Mouse (Mus musculus): ENCODE data around the gene Gpr101. TPM values are rescaled to one million over a fixed set of nuclear protein-coding genes. Genes with fewer than 3 reads are reported as not detected.

The Gpr101 gene
- polyA plus RNA-seq (2014; fragmentation: Nextera tagmentation; extraction: Ambion mirVana): 0.46 and 0.82 TPM in 2 replicates

- Histone ChIP-seq H3K9me3 (ENCODE audit: control insufficient read depth, low read length) (no peaks in the 10 kb centered on the region), H3K4me1 (ENCODE audit: control insufficient read depth, insufficient read depth, low read length) (no peaks in the 10 kb centered on the region), H3K36me3 (ENCODE audit: control insufficient read depth, insufficient read depth, low read length) (no peaks in the 10 kb centered on the region), H3K27ac (ENCODE audit: low read depth, low read length) (no peak within 1 kb of the TSS), H3K4me2 (ENCODE audit: low read depth, low read length) (peak within 1 kb of the TSS; percentile 62), H3K4me3 (ENCODE audit: low read depth, low read length) (peak within 1 kb of the TSS; percentile 32), H3K27me3 (ENCODE audit: control insufficient read depth, insufficient read depth, low read length) (no peaks in the 10 kb centered on the region), H3K9ac (replicated peaks; ENCODE audit: low read depth, low read length) (peak within 1 kb of the TSS; percentile 32; the same call in 1 of the 2 replicates)
- WGBS: 10% methylated on average over 8 of the region's 28 CpGs
- ATAC-seq (ENCODE audit: low read depth): peak; percentile 72
Measured at GRCm38 (mm10) chrX:57503634-57504033, at the start of gene Gpr101. Gpr101 (minus strand) TSS chrX:57503757.

GRCm38 (mm10) chrX:57521117-57522095 is 17.8 kb upstream of the Gpr101 start:
- H3K4me2 ChIP-seq (ENCODE audit: low read depth, low read length): peak overlapping the region; percentile 41
- H3K9ac ChIP-seq (replicated peaks; ENCODE audit: low read depth, low read length): no peak overlapping the region
- H3K27me3 ChIP-seq (ENCODE audit: control insufficient read depth, insufficient read depth, low read length): no peaks in the 10 kb centered on the region
- H3K27ac ChIP-seq (ENCODE audit: low read depth, low read length): no peak overlapping the region
- no peaks in the 10 kb centered on the region for H3K36me3 ChIP-seq (ENCODE audit: control insufficient read depth, insufficient read depth, low read length)
- H3K4me1 ChIP-seq (ENCODE audit: control insufficient read depth, insufficient read depth, low read length): no peaks in the 10 kb centered on the region
- no peak overlapping the region for H3K4me3 ChIP-seq (ENCODE audit: low read depth, low read length)
- no peaks in the 10 kb centered on the region for H3K9me3 ChIP-seq (ENCODE audit: control insufficient read depth, low read length)
- ATAC-seq (ENCODE audit: low read depth): peak; percentile 73; the same call in 1 of the 2 replicates
- 26% methylated on average over 28 of the region's 28 CpGs for WGBS

- no peak for ATAC-seq (ENCODE audit: low read depth)
- 73% methylated on average over 1 of the region's 1 CpGs for WGBS
Measured at GRCm38 (mm10) chrX:57506247-57506646, 2.7 kb upstream of the Gpr101 start.

More at GRCm38 (mm10) chrX:57506247-57506646, 2.7 kb upstream of the Gpr101 start:
- Histone ChIP-seq H3K27ac (ENCODE audit: low read depth, low read length) (no peak overlapping the region), H3K4me2 (ENCODE audit: low read depth, low read length) (no peak overlapping the region), H3K9ac (replicated peaks; ENCODE audit: low read depth, low read length) (no peak overlapping the region), H3K4me1 (ENCODE audit: control insufficient read depth, insufficient read depth, low read length) (no peaks in the 10 kb centered on the region), H3K27me3 (ENCODE audit: control insufficient read depth, insufficient read depth, low read length) (no peaks in the 10 kb centered on the region), H3K9me3 (ENCODE audit: control insufficient read depth, low read length) (no peaks in the 10 kb centered on the region), H3K4me3 (ENCODE audit: low read depth, low read length) (no peak overlapping the region), H3K36me3 (ENCODE audit: control insufficient read depth, insufficient read depth, low read length) (no peaks in the 10 kb centered on the region)

Other genes starting within 250 kb of the Gpr101 start
- gene Arhgef6, start 165.0 kb downstream of the Gpr101 start, polyA plus RNA-seq (2014; fragmentation: Nextera tagmentation; extraction: Ambion mirVana): 4.9 and 8.8 TPM in 2 replicates
- 190 and 220 TPM in 2 replicates for gene Rbmx, start 110.7 kb downstream of the Gpr101 start, polyA plus RNA-seq (2014; fragmentation: Nextera tagmentation; extraction: Ambion mirVana)
- not detected in 2 replicates for gene Gm364, start 94.6 kb downstream of the Gpr101 start, polyA plus RNA-seq (2014; fragmentation: Nextera tagmentation; extraction: Ambion mirVana)

Data from neural tube, embryonic 14.5 days (tissue).